Mouse (Mus musculus): Measurements from ENCODE around the gene Abi3. TPM values are rescaled to one million over a fixed set of nuclear protein-coding genes. Genes with fewer than 3 reads are reported as not detected.

Abi3 gene
- polyA plus RNA-seq, 1 experiment from 2014 or later: 3.8 TPM

DNA sequence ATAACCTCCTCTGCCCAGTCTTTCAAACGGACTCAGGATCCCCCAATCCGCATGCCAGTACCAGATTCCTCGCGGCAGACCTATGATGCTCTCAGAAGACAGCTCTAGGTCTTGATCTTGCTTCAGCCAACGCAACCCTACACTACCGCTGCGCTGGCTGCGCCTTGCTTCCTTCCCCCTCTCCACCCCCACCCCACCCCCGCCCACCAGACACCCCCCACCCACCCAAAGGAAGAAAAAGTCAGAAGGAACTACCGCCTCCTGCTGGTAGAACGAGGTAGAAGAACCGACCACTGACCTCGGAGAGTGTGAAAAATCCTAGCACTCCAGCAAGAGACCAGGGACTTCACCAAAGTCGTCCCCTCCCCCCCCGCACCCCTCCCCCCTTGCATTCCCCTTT is 10.6 kb downstream of the Abi3 start:
- Histone ChIP-seq H3K27me3 (peaks cover 100% of the 10 kb centered on the region), H3K4me2 (peak overlapping the region; percentile 54), H3K27ac (no peak overlapping the region), H3K36me3 (no peaks in the 10 kb centered on the region), H3K9ac (replicated peaks) (no peak overlapping the region), H3K4me3 (replicated peaks) (peak overlapping the region; percentile 31), H3K9me3 (no peaks in the 10 kb centered on the region), H3K4me1 (replicated peaks) (peaks cover 52% of the 10 kb centered on the region)
- ATAC-seq (ENCODE audit: insufficient number of reproducible peaks, insufficient read depth, low FRiP score, low TSS enrichment, low read depth): no peak
- 3% methylated on average over 14 of the region's 15 CpGs for WGBS

DNA sequence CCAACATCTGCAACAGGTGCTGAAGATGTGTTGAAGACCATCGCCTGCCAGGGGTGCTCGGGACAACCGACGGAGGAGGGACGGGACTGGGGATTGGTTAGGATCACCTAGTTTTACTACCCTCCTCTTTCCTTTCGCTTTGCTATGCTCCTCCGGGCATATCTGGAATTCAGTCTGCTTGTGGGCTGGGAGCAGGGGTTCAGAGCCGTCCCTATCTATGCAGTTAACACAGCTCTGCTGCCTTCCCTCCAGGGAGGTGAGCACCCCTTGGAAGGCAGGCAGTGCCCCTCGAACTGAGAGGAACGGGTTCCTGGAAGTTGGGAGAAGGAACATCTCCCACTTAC is 11.0 kb downstream of the Abi3 start:
- no peak overlapping the region for H3K9ac ChIP-seq (replicated peaks)
- peaks cover 48% of the 10 kb centered on the region for H3K4me1 ChIP-seq (replicated peaks)

DNA sequence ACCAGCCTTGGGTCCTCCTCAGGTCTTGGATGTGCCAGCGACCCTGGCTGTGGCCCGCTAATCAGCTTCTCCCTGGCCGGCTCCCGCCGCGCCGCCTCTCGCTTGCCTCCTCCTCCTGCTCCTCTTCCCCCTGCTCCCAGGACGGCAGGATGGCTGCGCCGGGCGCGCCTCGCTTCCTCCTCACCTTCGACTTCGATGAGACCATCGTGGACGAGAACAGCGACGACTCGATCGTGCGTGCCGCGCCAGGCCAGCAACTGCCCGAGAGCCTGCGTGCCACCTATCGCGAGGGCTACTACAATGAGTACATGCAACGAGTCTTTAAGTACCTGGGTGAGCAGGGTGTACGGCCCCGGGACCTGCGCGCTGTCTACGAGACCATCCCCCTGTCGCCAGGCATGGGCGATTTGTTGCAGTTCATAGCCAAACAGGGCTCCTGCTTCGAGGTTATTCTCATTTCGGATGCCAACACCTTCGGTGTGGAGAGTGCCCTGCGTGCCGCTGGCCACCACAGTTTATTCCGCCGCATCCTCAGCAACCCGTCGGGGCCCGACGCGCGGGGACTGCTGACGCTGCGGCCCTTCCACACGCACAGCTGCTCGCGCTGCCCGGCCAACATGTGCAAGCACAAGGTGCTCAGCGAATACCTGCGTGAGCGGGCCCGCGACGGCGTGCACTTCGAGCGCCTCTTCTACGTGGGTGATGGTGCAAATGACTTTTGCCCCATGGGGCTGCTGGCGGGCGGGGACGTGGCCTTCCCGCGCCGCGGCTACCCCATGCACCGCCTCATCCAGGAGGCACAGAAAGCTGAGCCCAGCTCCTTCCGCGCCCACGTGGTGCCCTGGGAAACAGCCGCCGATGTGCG is 11.6 kb downstream of the Abi3 start:
- Histone ChIP-seq H3K27ac (no peak overlapping the region), H3K4me3 (replicated peaks) (peak overlapping the region; percentile 31), H3K27me3 (peaks cover 100% of the 10 kb centered on the region), H3K4me1 (replicated peaks) (peaks cover 42% of the 10 kb centered on the region), H3K4me2 (peak overlapping the region; percentile 54), H3K36me3 (no peaks in the 10 kb centered on the region), H3K9ac (replicated peaks) (0 out of 2 replicates have a peak overlapping the region, but pooled peaks have one; percentile 32), H3K9me3 (no peaks in the 10 kb centered on the region)
- WGBS: 2% methylated on average over 80 of the region's 80 CpGs
- no peak for ATAC-seq (ENCODE audit: insufficient number of reproducible peaks, insufficient read depth, low FRiP score, low TSS enrichment, low read depth)

More for the DNA sequence above, 11.0 kb downstream of the Abi3 start:
- peak overlapping the region; percentile 31 for H3K4me3 ChIP-seq (replicated peaks)
- 5% methylated on average over 10 of the region's 10 CpGs for WGBS
- H3K27me3 ChIP-seq: peaks cover 100% of the 10 kb centered on the region
- H3K9me3 ChIP-seq: no peaks in the 10 kb centered on the region
- no peaks in the 10 kb centered on the region for H3K36me3 ChIP-seq
- no peak for ATAC-seq (ENCODE audit: insufficient number of reproducible peaks, insufficient read depth, low FRiP score, low TSS enrichment, low read depth)
- no peak overlapping the region for H3K27ac ChIP-seq
- peak overlapping the region; percentile 54 for H3K4me2 ChIP-seq

DNA sequence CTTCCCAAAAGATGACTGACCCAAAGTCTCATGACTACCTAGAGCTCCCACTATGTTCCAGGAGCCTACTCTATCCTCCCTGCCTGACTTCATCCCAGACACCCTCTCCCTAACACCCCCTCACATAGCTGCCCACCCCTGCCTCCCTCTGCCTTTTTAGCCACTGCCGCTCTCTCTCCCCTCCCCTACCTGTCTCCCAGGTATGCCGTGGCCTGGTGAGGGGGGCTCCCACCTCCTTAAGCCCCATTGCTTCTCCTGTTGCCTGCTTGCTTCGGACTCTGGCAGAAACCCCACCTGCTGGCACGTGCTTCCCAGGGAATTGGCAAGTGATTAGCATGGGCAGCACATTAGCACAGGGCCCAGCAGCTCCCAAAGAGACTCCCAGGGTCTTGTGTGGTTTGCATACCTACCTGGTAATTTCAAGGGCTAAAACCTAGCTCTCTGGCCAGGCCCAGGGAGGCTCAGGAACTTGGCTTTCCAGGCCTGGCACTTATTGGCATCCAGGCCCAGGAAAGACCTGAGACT is 12.7 kb downstream of the Abi3 start:
- no peak overlapping the region for H3K9ac ChIP-seq (replicated peaks)
- ATAC-seq (ENCODE audit: insufficient number of reproducible peaks, insufficient read depth, low FRiP score, low TSS enrichment, low read depth): no peak
- H3K36me3 ChIP-seq: no peaks in the 10 kb centered on the region
- no peak overlapping the region for H3K4me3 ChIP-seq (replicated peaks)
- WGBS: 23% methylated on average over 4 of the region's 4 CpGs
- H3K4me2 ChIP-seq: no peak overlapping the region
- H3K4me1 ChIP-seq (replicated peaks): peaks cover 39% of the 10 kb centered on the region
- H3K27me3 ChIP-seq: peaks cover 100% of the 10 kb centered on the region
- no peak overlapping the region for H3K27ac ChIP-seq
- H3K9me3 ChIP-seq: no peaks in the 10 kb centered on the region

DNA sequence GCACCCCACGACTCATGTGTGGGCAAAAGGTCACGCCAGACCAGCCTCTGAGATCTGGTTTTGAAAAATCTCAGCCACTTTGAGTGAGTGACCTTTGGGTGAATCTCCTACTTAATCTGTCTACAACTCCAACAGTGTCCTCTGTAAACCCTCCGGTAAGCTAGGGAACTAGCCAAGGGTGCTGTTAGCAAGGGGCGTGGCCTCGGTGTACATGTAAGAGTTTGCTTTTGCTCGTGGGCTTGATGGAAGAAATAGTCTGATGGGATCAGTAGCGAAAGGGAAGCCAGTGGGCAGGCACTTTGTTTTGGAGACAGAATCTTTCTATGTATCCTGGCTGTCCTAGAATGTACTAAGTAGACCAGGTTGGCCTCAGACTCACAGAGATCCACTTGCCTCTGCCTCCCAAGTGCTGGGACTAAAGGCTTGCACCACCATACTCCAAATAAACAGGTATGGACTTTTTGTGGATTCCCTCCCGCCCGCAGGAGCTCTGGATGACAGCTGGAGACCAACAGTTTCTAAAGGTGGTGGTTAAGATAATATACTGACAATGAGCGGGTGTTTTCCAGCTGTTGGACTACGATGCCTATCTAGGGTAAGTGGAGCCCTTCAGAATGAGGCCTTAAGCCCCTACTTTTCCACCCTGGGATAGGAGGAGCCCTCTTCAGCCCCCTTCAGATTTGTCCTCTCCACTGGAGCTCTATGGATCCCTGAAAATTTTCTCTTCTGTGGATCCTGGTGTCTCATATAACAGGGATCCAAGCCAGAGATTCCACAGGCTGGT is 13.9 kb downstream of the Abi3 start:
- Histone ChIP-seq H3K36me3 (no peaks in the 10 kb centered on the region), H3K4me1 (replicated peaks) (peaks cover 27% of the 10 kb centered on the region), H3K27ac (no peak overlapping the region), H3K27me3 (peaks cover 97% of the 10 kb centered on the region), H3K4me2 (no peak overlapping the region), H3K9me3 (no peaks in the 10 kb centered on the region), H3K9ac (replicated peaks) (no peak overlapping the region), H3K4me3 (replicated peaks) (no peak overlapping the region)
- WGBS: 76% methylated on average over 11 of the region's 11 CpGs
- ATAC-seq (ENCODE audit: insufficient number of reproducible peaks, insufficient read depth, low FRiP score, low TSS enrichment, low read depth): no peak

DNA sequence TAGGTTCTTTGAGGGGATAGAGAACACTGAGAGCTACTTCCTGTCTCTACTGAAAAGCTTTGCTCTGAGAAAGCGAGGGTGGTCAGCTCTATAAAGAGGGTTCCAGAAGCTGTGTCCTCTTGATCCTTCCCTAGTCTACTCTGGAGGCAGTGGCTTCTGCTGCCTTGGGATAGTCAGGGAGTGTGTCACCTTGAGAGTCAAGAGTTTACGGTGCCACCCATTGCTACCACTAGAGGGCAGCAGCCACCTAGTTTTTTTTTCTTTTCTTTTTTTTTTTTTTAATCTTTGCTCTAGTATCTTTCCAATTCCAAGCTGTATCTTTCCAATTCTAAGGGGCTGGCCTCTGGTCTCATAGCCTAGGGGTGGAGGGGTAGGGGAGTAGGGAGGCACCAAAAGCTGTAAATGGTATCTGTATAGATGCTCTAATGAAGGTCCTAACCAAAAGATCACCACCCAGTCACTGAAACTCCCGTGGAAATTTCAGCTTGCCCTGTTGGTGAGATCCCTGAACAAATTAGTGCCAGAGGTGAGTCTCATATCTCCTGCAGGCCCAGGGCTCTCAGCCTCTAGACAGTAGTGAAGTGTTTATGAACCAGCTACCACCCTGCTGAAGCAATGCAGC is 14.7 kb downstream of the Abi3 start:
- no peak overlapping the region for H3K27ac ChIP-seq
- no peak overlapping the region for H3K4me3 ChIP-seq (replicated peaks)
- H3K27me3 ChIP-seq: peaks cover 97% of the 10 kb centered on the region
- no peak for ATAC-seq (ENCODE audit: insufficient number of reproducible peaks, insufficient read depth, low FRiP score, low TSS enrichment, low read depth)
- no peaks in the 10 kb centered on the region for H3K9me3 ChIP-seq
- no peak overlapping the region for H3K4me2 ChIP-seq
- H3K4me1 ChIP-seq (replicated peaks): peaks cover 25% of the 10 kb centered on the region
- H3K36me3 ChIP-seq: no peaks in the 10 kb centered on the region
- H3K9ac ChIP-seq (replicated peaks): no peak overlapping the region
- WGBS: 16% methylated on average over 3 of the region's 3 CpGs

DNA sequence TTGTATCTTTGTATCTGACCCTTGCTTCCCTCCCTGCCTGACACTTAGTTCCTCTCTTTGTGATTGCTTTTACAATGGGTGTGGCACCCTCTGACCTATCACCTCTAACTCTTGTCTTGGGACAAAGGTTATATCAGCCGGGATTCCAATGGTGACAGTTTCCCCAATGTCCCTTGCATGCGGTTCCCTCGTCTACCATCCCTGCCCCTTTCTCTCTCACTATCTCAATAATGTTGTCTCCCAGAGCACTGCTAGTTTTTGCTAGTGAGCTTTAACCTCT is 15.2 kb downstream of the Abi3 start:
- 22% methylated on average over 3 of the region's 3 CpGs for WGBS
- ATAC-seq (ENCODE audit: insufficient number of reproducible peaks, insufficient read depth, low FRiP score, low TSS enrichment, low read depth): no peak
- no peaks in the 10 kb centered on the region for H3K36me3 ChIP-seq

DNA sequence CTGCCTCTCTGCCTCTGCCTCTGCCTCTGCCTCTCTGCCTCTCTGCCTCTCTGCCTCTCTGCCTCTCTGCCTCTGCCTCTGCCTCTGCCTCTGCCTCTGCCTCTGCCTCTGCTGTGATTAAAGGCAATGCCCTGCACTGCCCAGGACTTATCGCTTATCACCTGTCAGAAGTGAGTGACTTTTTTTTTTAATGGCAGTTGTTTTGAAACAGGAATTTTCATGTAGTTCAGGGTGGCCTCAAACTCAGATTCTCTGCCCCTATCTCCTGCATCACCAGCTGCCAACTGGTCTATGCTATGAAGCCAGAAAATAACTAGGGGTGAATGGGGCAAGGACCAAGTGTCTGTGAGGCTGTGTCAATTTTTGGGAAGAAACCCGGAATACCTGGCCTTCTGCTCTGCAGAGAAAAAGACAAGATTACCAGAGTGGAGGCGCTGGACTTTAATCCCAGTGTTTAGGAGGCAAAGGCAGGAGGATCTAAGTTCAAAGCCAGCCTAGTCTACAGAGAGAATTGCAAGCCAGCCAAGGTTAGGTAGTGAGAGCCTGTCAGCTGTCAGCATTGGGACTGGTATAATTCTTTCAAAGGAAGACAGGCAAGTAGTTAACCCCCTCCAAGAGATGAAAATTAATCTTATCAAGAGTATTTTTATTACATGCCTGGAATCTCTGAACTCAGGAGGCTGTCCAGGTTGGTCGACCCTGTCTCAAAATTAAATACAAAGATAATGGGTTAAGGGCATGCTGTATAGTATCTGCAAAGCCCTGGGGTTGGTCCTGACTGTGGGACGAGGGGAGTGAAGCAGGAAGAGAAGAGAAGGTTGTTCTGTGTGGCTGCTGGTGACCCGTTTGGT is 15.7 kb downstream of the Abi3 start:
- Histone ChIP-seq H3K4me2 (no peak overlapping the region), H3K27me3 (peaks cover 92% of the 10 kb centered on the region), H3K9ac (replicated peaks) (no peak overlapping the region), H3K27ac (no peak overlapping the region), H3K9me3 (no peaks in the 10 kb centered on the region), H3K4me1 (replicated peaks) (peaks cover 22% of the 10 kb centered on the region), H3K4me3 (replicated peaks) (no peak overlapping the region), H3K36me3 (no peaks in the 10 kb centered on the region)
- 47% methylated on average over 6 of the region's 6 CpGs for WGBS
- no peak for ATAC-seq (ENCODE audit: insufficient number of reproducible peaks, insufficient read depth, low FRiP score, low TSS enrichment, low read depth)

More for the DNA sequence above, 15.2 kb downstream of the Abi3 start:
- H3K4me1 ChIP-seq (replicated peaks): peaks cover 25% of the 10 kb centered on the region
- no peak overlapping the region for H3K4me2 ChIP-seq
- H3K9ac ChIP-seq (replicated peaks): no peak overlapping the region
- no peaks in the 10 kb centered on the region for H3K9me3 ChIP-seq
- H3K27ac ChIP-seq: no peak overlapping the region
- H3K27me3 ChIP-seq: peaks cover 97% of the 10 kb centered on the region
- no peak overlapping the region for H3K4me3 ChIP-seq (replicated peaks)

DNA sequence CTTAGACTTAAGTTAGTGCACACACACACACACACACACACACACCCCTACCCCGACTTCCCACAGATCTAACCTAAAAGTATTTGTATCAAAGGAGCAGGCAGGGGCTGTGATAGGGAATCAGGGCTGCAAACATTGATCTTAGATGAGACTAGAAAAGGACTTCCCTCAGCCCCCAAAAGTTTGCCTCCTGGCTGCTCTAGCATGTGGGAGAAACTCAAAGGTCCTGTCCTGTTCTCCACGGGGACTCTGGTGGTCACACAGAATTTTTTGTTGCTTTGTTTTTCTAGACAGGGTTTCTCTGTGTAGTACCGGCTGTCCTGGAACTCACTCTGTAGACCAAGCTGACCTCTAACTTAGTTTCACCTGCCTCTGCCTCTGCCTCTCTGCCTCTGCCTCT is 16.7 kb downstream of the Abi3 start:
- WGBS: 56% methylated on average over 3 of the region's 3 CpGs
- H3K9me3 ChIP-seq: no peaks in the 10 kb centered on the region
- H3K27me3 ChIP-seq: peaks cover 83% of the 10 kb centered on the region
- peaks cover 13% of the 10 kb centered on the region for H3K4me1 ChIP-seq (replicated peaks)
- peak overlapping the region; percentile 97; the same call in 1 of the 2 replicates for H3K4me2 ChIP-seq
- H3K27ac ChIP-seq: no peak overlapping the region
- H3K4me3 ChIP-seq (replicated peaks): no peak overlapping the region
- no peak overlapping the region for H3K9ac ChIP-seq (replicated peaks)
- no peak for ATAC-seq (ENCODE audit: insufficient number of reproducible peaks, insufficient read depth, low FRiP score, low TSS enrichment, low read depth)
- no peaks in the 10 kb centered on the region for H3K36me3 ChIP-seq

DNA sequence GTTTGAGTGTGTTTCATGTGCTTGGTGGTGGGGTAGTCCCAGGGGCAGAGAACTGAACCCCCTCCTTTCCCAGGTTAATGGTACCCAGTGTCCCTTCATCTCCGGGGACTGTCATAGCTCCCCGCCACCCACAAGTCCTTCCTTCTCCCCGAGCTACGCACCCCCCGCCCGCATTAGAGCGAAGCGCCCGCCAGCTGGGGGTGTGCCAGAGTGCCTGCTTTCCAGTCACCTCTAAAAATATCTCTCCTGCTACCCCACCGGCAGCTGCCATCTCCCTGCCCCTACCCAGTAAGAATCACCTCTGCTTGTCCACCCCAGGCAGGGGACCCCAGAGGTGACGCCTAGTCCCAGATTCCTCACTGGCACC is 17.4 kb downstream of the Abi3 start:
- peak overlapping the region; percentile 66 for H3K9ac ChIP-seq (replicated peaks)
- no peak overlapping the region for H3K27ac ChIP-seq
- H3K4me2 ChIP-seq: peak overlapping the region; percentile 97
- peaks cover 7% of the 10 kb centered on the region for H3K4me1 ChIP-seq (replicated peaks)
- peaks cover 75% of the 10 kb centered on the region for H3K27me3 ChIP-seq
- ATAC-seq (ENCODE audit: insufficient number of reproducible peaks, insufficient read depth, low FRiP score, low TSS enrichment, low read depth): no peak
- H3K4me3 ChIP-seq (replicated peaks): peak overlapping the region; percentile 65
- WGBS: 0% methylated on average over 11 of the region's 11 CpGs
- H3K36me3 ChIP-seq: no peaks in the 10 kb centered on the region
- no peaks in the 10 kb centered on the region for H3K9me3 ChIP-seq
